Mouse (Mus musculus) forebrain, embryonic 16.5 days (tissue): Measurements from ENCODE around the gene Tnfsfm13. TPM values are rescaled to one million over a fixed set of nuclear protein-coding genes. Genes with fewer than 3 reads are reported as not detected.

Experiments used
- ATAC-seq: fragments of 200-750 bp; cut with Nextera tagmentation; 2 replicates; pipeline ENCODE4 v1.8.0; 2017; ENCODE audit warnings: mild to moderate bottlenecking, moderate library complexity
- H3K27ac ChIP-seq: fragments of 300-500 bp; sonication (generic); 2 replicates; pipeline ENCODE4 v1.5.1; 2014; ENCODE audit warnings: low read length, control low read depth
- H3K27me3 ChIP-seq: fragments of 300-500 bp; sonication (generic); replicated peaks from 2 replicates; pipeline ENCODE4 v1.6.1; 2014; ENCODE audit warnings: low read length; ENCODE audit not compliant: control insufficient read depth, insufficient read depth
- H3K36me3 ChIP-seq: fragments of 300-500 bp; sonication (generic); 2 replicates; pipeline ENCODE4 v1.6.1; 2014; ENCODE audit not compliant: control insufficient read depth, insufficient read depth
- H3K4me1 ChIP-seq: fragments of 300-500 bp; sonication (generic); replicated peaks from 2 replicates; pipeline ENCODE4 v1.6.1; 2014; ENCODE audit warnings: low read length; ENCODE audit not compliant: control insufficient read depth, insufficient read depth
- H3K4me2 ChIP-seq: fragments of 300-500 bp; sonication (generic); 2 replicates; pipeline ENCODE4 v1.6.1; 2014; ENCODE audit warnings: mild to moderate bottlenecking, low read length, control low read depth
- H3K4me3 ChIP-seq: fragments of 300-500 bp; sonication (generic); replicated peaks from 2 replicates; pipeline ENCODE4 v1.5.1; 2014; ENCODE audit warnings: mild to moderate bottlenecking, low read length, control low read depth
- H3K9ac ChIP-seq: fragments of 300-500 bp; sonication (generic); replicated peaks from 2 replicates; pipeline ENCODE4 v1.6.1; 2014; ENCODE audit warnings: low read depth, low read length, control low read depth
- H3K9me3 ChIP-seq: fragments of 300-500 bp; sonication (generic); 2 replicates; pipeline ENCODE4 v1.6.1; 2016; ENCODE audit warnings: low read length; ENCODE audit not compliant: control insufficient read depth
- WGBS: fragments of 180-500 bp; shearing (Covaris S2); extraction: QIAGEN DNeasy Blood & Tissue Kit; methylation state at CpG from one replicate; pipeline ENCODE4 v1.1.7; 2014; 5-methylcytosine and 5-hydroxymethylcytosine counted together
- polyA plus RNA-seq: library from polyadenylated mRNA; unstranded; fragments of >200 nt; fragmentation: Nextera tagmentation; extraction: Ambion mirVana; gene quantifications from 2 replicates; pipeline ENCODE4 v1.2.1, GENCODE M21; 2015

The Tnfsfm13 gene
- polyA plus RNA-seq, 1 experiment from 2014 or later, result 1.2 TPM

- H3K27me3 ChIP-seq, result no peaks in the 10 kb centered on the region
- peak within 1 kb of the TSS; percentile 98 for H3K27ac ChIP-seq
- ATAC-seq, result peak; percentile 96
- under 1% methylated on average over 36 of the region's 36 CpGs for WGBS
- no peaks in the 10 kb centered on the region for H3K9me3 ChIP-seq
- peak within 1 kb of the TSS; percentile 100 for H3K4me3 ChIP-seq
- H3K36me3 ChIP-seq, result peaks cover 31% of the 10 kb centered on the region
- H3K9ac ChIP-seq, result peak within 1 kb of the TSS; percentile 99
- peak within 1 kb of the TSS; percentile 96 for H3K4me2 ChIP-seq
- H3K4me1 ChIP-seq, result peaks cover 26% of the 10 kb centered on the region
These were observed 23.6 kb downstream of the Tnfsfm13 start, which contains the start of gene Eif4a1 for GRCm38 (mm10) chr11:69672211-69672706. Gene Eif4a1 (minus strand): TSS chr11:69672423.

GRCm38 (mm10) chr11:69671726-69672124, 24.2 kb downstream of the Tnfsfm13 start:
- Histone ChIP-seq H3K4me3 (peak overlapping the region; percentile 100), H3K27me3 (no peaks in the 10 kb centered on the region), H3K4me1 (peaks cover 26% of the 10 kb centered on the region), H3K9ac (peak overlapping the region; percentile 99), H3K27ac (peak overlapping the region; percentile 98), H3K9me3 (no peaks in the 10 kb centered on the region), H3K4me2 (peak overlapping the region; percentile 96), H3K36me3 (peaks cover 29% of the 10 kb centered on the region)
- WGBS, result under 1% methylated on average over 43 of the region's 43 CpGs
- ATAC-seq, result peak; percentile 2; the same call in 1 of the 2 replicates

GRCm38 (mm10) chr11:69670786-69671725, 24.8 kb downstream of the Tnfsfm13 start:
- Histone ChIP-seq H3K4me3 (peak overlapping the region; percentile 100), H3K9me3 (no peaks in the 10 kb centered on the region), H3K4me1 (peaks cover 26% of the 10 kb centered on the region), H3K9ac (peak overlapping the region; percentile 99), H3K36me3 (peaks cover 35% of the 10 kb centered on the region), H3K27me3 (no peaks in the 10 kb centered on the region), H3K4me2 (peak overlapping the region; percentile 96), H3K27ac (peak overlapping the region; percentile 98)
- under 1% methylated on average over 61 of the region's 61 CpGs for WGBS
- ATAC-seq, result peak; percentile 73

GRCm38 (mm10) chr11:69666665-69667005, 29.3 kb downstream of the Tnfsfm13 start:
- Histone ChIP-seq H3K4me1 (peaks cover 27% of the 10 kb centered on the region), H3K27me3 (no peaks in the 10 kb centered on the region), H3K4me3 (no peak overlapping the region), H3K9ac (no peak overlapping the region), H3K4me2 (no peak overlapping the region), H3K27ac (no peak overlapping the region), H3K36me3 (peaks cover 29% of the 10 kb centered on the region), H3K9me3 (no peaks in the 10 kb centered on the region)
- WGBS, result 81% methylated on average over 3 of the region's 3 CpGs
- ATAC-seq, result no peak

GRCm38 (mm10) chr11:69665961-69666664, 29.8 kb downstream of the Tnfsfm13 start, which contains the start of gene Cd68:
Gene Cd68 (minus strand): TSS chr11:69666153.
- Histone ChIP-seq H3K9ac (no peak within 1 kb of the TSS), H3K36me3 (peaks cover 29% of the 10 kb centered on the region), H3K4me2 (no peak within 1 kb of the TSS), H3K4me1 (peaks cover 32% of the 10 kb centered on the region), H3K27ac (no peak within 1 kb of the TSS), H3K9me3 (no peaks in the 10 kb centered on the region), H3K4me3 (no peak within 1 kb of the TSS), H3K27me3 (no peaks in the 10 kb centered on the region)
- WGBS, result 28% methylated on average over 7 of the region's 7 CpGs
- ATAC-seq, result no peak

GRCm38 (mm10) chr11:69665457-69665960, 30.4 kb downstream of the Tnfsfm13 start:
- whole genome bisulfite sequencing, result 71% methylated on average over 9 of the region's 9 CpGs
- Histone ChIP-seq H3K9me3 (no peaks in the 10 kb centered on the region), H3K4me2 (no peak overlapping the region), H3K9ac (no peak overlapping the region), H3K27me3 (no peaks in the 10 kb centered on the region), H3K36me3 (peaks cover 29% of the 10 kb centered on the region), H3K4me1 (peaks cover 32% of the 10 kb centered on the region), H3K4me3 (no peak overlapping the region), H3K27ac (no peak overlapping the region)
- ATAC-seq, result no peak

GRCm38 (mm10) chr11:69664841-69665240, 31.1 kb downstream of the Tnfsfm13 start:
- H3K4me1 ChIP-seq, result peaks cover 25% of the 10 kb centered on the region
- no peak overlapping the region for H3K4me2 ChIP-seq
- H3K27ac ChIP-seq, result no peak overlapping the region
- no peaks in the 10 kb centered on the region for H3K27me3 ChIP-seq
- H3K9me3 ChIP-seq, result no peaks in the 10 kb centered on the region
- H3K36me3 ChIP-seq, result peaks cover 29% of the 10 kb centered on the region
- H3K9ac ChIP-seq, result no peak overlapping the region
- ATAC-seq, result no peak
- WGBS, result 93% methylated on average over 7 of the region's 7 CpGs
- H3K4me3 ChIP-seq, result no peak overlapping the region

- Histone ChIP-seq H3K36me3 (peaks cover 25% of the 10 kb centered on the region), H3K4me2 (no peak overlapping the region), H3K27me3 (no peaks in the 10 kb centered on the region), H3K4me1 (peaks cover 17% of the 10 kb centered on the region), H3K4me3 (no peak overlapping the region), H3K9me3 (no peaks in the 10 kb centered on the region), H3K27ac (no peak overlapping the region), H3K9ac (no peak overlapping the region)
- no peak for ATAC-seq
- WGBS, result 89% methylated on average over 6 of the region's 6 CpGs
These were observed 32.1 kb downstream of the Tnfsfm13 start for GRCm38 (mm10) chr11:69663795-69664194.
